Mouse (Mus musculus): ENCODE measurements at regions not wholly inside any gene's neighbourhood (a gene's known extent, or its start where the extent isn't known, plus 50 kb on each side); places are given as distances from the start of the nearest gene placed in this dataset.
A peak's percentile ranks its signal among the peaks of the same experiment; 100 is the strongest.

DNA sequence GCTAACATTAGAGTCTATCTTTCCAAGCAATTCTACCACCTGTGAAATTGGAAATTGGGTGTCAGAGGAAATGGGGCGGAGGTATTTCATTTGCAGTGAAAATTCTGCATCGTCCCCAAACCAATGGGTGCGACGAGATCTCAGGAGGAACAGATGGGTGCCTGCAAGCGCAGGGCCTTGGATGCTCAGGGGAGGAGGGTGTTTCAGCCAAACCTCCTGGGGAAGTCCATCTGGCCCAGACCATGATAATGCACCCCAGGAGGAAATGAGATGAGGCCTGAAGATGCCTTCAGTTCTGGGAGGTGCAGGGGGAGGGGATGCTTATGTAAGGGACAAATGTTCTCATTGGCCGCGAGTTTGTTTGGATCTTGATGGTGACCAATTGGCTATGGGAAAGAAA, 205.9 kb upstream of the Dynlrb2 start:
- DNase-seq (ENCODE audit: extremely low spot score, low spot score), result no peak

DNA sequence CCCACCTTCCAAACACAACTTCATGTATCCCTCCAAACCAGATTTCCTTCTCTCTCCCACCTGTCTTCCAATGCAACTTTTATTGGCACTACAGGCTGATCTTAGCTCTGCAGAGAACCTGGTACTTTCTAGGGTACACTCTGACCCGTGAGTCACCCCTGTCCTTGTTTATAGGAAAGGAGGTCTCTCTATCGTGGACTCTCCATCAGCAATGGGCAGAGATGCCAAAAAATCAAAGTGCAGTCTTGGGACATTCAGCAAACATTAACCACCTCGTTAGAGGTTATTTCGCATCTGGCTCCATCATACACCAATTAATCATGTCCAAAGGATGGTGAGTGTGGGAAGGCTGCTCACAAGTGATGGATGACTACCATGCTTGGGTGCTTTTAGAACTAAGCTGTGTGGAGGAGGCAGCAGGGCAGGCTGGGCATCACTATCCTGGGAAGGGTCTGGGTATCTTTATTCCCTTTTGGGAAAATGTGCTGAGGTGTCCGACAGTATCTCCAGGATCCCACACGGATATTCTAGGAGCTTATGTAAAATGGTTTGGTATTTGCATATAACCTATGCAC, 214.0 kb upstream of the Dynlrb2 start:
- no peak for DNase-seq (ENCODE audit: extremely low spot score, low spot score)

DNA sequence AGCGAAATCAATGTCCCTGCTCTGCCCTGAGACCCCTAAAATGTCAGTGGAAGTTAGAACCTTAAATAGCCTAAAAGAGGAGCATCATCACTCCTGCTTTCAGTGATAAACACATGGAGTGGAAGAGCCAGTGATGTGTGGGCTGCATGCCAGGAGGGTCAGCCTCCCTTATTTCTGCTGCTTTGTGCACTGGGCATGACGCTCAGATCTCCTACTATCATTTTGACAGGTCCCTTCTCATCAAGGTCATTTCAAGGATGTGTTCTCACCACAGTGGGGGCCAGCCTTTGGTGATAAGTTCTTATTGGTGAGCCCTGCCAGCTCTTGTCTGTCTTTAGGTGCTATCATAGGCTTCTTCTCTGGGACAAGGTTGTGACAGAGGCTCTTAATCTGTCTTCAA, 215.5 kb upstream of the Dynlrb2 start:
- DNase-seq (ENCODE audit: extremely low spot score, low spot score), result no peak

DNA sequence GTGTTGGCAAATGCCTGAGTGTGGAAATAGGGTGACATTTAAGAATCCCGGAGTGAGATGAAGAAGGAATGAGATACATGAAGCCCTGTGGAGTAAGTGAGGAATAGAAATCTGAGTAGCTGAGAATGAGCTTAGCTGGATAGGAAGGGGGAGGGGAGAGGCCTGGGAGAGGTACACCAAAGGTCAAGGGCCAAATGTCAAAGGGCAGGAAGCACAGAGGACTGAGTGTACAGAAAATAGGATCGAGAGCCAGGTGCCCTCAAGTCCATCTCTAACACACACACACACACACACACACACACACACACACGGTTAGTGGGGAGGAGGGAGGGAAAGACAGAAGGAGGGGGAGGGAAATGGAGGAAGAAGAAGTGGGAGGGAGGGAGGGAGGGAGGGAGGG, 220.8 kb upstream of the Dynlrb2 start:
- DNase-seq (ENCODE audit: extremely low spot score, low spot score), result no peak

DNA sequence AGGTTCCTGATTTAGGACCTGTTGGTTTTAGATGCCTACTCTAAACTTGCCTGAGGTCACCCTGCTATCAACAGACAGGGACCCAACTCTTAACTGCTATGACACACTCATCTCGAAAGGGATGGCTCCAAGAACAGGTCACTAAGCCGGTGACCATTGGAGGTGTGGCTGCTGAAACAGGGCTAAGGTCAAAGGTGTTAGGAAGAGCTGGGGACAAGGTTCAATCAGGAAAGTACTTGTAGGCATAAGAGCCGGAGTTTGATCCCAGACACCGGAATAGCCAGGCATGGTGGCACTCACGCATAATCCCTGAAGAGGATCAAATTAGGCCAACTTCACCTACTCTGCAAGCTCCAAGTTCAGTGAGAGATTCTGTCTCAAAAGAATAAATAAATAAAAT, 222.4 kb upstream of the Dynlrb2 start:
- no peak for DNase-seq (ENCODE audit: extremely low spot score, low spot score)

DNA sequence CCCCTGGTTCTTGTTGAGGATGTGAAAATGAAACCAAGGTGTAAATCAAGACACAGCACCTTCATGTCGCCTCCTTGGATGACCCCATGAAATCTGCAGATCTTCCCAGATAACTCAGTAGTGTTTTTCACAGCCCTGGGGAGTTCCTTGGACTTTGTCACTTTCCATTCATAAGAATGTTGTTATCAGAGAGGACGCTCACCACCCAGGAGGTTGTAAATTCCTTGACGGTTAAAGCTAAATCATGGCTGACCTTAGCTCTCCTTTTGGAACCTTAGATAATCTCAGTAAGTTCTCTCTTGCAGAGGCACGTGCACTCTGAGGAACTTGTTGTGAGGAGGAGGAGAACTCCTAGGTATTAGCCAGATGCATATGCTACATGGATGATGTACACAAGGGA, 229.8 kb upstream of the Dynlrb2 start:
- no peak for DNase-seq (ENCODE audit: extremely low spot score, low spot score)

DNA sequence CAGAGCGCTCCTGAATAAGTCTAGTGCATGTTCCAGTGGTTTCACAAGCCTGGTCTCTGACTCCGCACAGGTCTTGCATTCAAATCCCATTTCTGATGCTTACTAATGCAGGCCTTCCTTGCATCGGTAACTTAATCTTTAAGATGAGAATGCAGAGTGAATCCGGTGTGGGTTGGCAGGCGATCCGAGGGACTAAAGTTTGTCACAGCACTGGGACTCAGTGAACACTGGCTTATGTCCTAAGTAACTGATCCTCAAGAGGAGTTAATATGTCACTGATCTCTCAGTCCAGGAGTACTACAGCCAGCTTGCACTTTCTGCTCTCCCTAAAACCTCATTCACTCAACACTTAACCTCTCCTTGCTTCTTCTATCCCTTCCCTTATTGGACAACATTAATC, 233.5 kb upstream of the Dynlrb2 start:
- no peak for DNase-seq (ENCODE audit: extremely low spot score, low spot score)

DNA sequence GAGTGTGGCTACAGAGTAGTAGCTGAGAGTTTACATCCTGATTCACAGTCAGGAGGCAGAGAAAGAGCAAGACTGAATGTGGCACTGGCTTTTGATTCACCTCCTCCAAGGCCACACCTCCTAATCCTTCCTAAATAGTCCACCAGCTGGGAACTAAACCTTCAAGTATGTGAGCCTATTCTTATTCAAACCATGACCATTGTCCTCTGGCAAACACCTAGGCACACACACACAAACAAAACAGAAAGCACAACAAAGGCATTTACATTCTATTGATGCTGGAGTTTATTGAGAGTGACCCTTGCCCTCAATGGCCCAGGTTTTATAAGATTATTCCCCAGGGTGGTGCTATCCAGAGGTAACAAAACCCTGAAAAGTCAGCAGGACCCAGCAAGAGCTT, 235.4 kb upstream of the Dynlrb2 start:
- no peak for DNase-seq (ENCODE audit: extremely low spot score, low spot score)

DNA sequence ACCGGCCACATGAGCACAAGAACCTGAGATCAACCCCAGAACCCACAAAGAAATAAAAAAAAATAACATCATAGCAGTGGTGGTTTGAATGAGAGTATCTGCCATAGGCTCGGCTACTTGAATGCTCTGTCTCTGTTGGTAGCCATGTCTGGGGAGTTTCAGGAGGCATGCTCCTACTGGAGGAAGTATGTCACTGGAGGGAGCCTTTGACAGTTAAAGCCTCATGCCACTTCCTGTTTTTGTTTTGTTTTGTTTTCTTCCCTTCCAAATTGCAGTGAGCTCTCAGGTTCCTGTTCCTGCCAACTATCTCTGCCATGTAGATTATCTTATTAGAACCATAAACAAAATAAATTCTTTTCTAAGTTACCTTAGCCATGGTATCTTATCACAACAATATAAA, 236.1 kb upstream of the Dynlrb2 start:
- DNase-seq (ENCODE audit: extremely low spot score, low spot score), result no peak

DNA sequence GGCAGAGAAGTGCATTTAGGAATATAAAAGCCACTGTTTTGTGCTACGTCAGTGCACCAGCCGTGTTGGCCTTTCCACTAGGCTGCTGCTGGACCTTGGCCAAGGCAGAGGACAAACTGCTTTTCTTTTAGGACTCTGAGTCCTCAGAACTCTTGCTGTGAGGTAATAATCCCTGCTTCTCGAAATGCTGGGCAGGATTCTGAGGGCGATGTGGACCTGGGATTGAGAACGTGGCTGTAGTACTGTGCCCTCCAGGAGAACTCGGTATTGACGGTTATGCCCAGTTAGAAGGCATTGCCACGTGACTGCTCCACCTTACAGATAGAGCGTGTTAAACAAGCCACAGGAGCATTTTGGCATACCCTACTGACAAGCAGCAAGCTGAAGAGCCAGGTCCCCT, 236.6 kb upstream of the Dynlrb2 start:
- no peak for DNase-seq (ENCODE audit: extremely low spot score, low spot score)

DNA sequence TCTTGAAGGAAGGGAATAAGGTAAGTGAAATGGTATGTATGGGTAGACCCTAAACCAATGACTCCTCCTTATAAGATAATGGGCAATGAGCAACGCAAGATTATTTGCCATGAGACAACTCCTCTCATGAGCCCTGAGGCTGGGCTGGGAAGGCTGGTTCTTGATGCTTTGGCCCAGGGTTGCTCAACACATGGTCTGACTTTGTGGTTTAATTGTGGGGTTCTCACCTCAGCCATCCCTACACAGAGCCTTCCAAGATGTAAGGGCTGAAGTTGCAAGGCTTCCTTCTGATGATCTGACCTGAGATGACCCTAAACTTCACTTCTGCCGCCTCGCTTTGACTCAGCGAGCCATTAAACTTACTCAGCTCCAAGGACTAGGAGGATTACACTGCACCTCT, 237.8 kb upstream of the Dynlrb2 start:
- no peak for DNase-seq (ENCODE audit: extremely low spot score, low spot score)

DNA sequence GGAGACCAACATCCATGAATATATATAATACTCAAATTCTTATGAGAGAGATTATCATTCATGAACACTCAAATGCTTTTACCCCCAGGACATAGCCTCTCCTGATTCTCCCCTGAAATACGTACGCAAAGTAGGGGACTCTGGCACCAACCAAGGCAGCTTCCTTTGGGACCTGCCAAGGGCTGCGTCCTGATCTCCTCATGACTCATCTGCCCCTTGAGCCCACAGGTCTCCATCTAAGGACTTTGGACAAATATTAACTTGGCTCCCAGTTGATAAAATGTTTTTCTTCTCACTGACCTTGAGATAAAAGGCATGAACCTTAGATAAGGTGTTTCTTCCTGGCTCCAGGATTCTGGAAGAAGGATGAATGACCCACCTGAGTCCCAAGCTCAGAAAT, 239.2 kb upstream of the Dynlrb2 start:
- no peak for DNase-seq (ENCODE audit: extremely low spot score, low spot score)

DNA sequence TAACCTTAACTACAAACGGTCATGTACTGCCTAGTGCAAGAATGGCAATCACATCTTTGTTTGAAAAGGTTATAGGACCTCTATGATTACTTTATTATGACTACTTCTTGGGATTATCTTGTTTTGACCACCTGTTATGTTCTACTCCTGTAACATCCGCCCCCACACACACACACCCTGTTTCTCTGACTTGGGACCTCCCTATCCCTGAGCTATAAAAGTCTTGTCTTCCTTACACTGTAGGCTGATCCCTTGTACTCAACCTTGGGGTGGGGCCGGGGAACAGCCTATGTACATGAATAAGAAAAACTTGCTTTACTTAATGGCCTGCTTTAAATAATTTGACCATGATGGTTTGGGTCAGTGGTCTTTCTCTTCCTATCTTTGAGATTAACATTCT, 240.7 kb upstream of the Dynlrb2 start:
- no peak for DNase-seq (ENCODE audit: extremely low spot score, low spot score)

DNA sequence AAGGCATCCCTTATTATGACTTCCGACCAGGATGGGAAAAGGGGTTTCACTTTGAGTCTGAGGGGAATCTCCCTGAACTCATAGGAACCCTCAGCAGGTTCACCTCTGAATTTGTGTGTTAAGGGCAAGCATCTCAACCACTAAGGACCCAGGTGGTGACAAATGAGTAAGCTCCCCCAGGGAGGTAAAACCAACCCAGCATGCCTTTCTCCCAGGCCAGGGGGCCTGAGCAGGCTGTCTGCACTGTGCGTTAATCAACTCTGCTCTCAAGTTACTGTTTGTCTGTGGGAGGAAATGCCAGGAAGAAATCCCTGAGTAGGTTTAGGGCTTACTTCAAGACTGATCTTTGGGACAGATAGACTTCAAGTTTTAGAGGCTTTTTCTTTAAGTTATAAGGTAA, 243.5 kb upstream of the Dynlrb2 start:
- no peak for DNase-seq (ENCODE audit: extremely low spot score, low spot score)

DNA sequence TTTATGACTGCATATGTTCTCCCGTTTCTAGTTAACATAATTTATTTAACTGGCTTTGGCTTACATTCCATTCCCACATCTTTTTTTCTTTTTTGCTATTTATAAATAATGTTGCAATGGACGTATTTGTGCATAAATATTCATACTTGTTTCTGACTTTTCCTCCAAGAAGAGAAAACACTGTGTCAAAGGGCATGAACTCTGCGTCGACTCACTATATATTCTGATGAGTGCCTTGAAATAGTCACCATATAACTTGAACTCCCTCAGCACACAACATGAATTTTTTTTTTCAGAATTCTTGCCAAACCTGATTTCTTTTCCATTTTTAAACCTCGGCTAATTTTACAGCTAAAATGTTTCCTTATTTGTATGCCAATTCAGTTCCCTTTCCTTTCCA, 249.4 kb upstream of the Dynlrb2 start:
- no peak for DNase-seq (ENCODE audit: extremely low spot score, low spot score)

DNA sequence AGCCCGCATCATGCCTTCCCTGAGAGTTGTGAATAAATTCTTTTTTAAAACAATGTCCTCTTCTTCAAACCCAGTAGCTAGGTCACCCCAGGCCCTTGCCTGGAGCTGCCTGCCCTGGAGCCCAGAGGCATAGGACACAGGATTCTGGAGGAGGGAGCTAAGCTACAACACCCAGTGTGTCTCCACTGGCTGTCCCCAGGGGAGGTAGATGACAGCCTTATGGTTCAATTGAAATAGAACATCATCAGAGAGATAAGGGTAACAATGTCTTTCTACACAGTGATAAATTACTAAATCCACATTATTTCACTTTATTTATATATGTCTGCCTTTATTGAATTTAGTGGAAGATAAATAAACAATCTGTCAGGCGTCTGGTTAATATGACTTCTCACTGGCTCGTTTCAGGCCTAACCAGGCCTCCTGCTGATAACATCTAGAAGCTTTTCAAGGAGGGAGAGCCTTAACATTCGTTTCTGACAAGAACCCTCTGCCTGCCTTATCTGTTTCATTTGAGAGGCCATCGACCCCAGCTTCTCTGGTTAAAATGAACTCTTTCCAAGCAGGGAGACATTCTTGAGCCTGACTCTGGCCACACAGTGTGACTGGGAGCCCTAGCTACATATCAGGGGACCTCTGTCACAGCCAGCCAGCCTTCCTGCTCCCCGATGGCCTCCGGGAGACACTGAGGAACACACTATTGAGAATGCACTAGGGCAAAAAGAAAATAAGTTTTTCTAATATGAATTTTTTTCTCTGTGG, 252.1 kb upstream of the Dynlrb2 start:
- DNase-seq (ENCODE audit: extremely low spot score, low spot score), result no peak

DNA sequence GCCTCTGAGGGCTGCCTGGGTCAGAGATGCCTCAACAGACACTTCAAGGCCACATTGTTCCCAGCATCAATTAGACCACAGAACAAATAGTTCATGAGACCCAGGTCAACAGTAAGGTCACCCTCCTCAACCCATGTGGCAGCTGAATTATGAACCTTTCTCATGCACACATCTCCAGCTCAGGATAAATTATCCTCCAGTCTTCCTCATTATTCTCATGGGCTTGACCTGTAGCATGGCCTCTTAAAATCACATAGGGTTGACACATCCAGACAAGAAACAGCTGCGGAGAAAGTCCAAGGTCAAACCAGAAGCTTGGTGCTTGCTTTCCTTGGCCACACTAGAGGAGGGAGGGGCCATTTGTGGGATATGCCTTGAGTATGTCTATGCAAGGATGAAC, 256.4 kb upstream of the Dynlrb2 start:
- DNase-seq (ENCODE audit: extremely low spot score, low spot score), result peak; percentile 23

DNA sequence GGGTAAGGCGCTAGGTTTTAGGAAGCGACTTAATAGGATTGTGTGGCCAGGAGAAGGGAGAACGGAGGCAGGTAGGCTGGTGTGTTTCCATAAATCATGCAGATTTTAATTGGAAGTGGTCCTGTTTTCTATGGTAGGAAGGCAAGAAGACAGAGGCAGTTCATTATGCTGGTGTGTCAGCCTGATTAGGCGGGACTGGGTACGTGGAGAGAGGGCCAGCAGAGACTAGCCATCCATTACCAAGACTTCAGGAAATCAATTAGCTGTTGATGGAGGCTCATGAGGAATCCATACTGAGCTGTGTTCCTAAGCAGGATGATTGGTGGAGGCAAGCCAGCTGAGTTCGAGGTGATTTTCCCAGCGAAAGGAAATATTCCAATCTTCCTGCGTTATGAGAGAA, 261.3 kb upstream of the Dynlrb2 start:
- DNase-seq (ENCODE audit: extremely low spot score, low spot score), result no peak

DNA sequence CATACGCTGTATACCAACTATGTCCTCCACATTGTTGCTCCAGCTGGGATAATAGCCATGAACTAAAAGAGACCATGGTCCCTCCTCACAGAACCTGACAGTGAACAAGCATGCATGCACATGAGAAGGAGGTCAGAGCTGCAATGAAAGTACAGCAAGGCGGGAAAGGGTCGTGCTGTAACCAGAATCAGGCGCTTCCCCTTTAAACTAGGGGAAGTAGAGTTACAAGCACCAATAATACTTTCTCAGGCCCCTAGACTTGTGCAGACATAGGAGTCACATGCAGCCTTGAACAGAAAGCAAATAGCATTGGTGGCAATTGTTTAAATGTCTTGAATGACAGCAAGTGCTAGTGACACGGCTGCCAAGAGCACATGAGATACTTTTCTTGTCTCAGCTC, 261.8 kb upstream of the Dynlrb2 start:
- DNase-seq (ENCODE audit: extremely low spot score, low spot score), result no peak

DNA sequence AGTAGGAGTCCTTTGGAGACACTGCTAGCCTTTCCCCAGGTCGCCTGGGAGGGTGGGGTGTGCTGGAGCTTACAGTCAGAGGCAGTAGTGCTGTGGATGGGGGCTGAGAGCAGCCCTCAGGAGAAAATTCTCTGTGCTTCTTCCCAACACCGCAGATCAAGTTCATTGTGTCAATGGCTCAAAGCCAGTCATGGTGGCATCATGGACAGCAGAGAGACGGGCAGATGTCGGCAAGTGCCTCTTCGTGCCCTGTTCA, 262.9 kb upstream of the Dynlrb2 start:
- DNase-seq (ENCODE audit: extremely low spot score, low spot score), result no peak

DNA sequence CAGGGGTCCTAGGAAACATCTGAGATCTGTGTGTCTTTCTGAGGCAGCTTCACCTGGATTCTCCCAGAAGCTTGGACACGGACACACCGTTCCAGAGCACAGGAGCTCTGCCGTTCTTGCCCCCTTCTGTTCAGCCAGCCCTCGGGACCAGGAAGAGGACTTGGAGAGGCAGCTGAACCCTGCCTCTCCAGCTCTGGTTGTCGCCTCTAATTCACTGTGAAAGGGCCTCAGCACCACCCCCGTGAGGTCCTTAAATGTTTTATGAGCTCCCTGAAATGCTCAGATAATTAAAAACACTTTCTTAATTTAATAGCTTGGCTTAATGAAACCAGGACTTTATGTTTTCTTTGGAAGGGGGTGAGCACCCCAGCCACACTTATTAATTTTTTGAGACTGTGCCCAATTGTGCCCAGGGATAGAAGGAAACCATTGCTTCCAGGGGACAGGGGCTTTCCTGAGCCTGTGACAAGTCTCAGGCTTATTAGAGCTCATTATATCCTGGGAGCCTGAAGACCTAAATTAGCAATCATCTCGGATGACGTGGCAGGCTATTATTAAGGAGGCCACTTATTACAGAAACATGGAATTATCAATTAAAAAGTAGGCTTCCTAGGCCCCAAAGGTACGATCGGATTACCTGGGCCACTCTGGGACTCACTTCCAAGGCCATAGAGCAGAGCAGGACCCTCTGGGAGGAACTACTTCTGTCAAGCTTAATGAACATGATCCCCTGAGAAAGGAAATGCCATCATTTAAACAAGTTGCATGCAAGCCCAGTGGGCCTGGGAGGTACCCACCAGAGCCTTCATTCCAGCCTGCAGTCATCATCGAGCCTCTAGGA, 263.4 kb upstream of the Dynlrb2 start:
- no peak for DNase-seq (ENCODE audit: extremely low spot score, low spot score)

DNA sequence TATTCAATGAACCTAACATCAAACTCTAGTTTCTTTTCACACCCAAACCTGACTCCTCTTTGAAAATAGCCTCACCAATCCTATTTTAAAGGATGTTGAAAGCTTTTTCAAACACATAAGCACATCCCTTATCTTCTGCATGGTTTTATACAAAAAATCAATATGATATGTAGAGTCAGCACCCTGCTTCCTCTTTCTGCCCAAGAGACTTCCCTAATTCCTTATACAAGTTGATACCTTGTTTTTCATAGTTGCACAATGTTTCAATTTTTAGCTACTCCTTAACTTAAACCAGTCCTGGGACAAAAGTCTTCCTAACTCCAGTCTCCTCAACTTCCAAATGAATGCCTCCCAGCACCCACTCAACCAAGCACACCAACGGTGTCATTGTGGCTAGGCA, 266.1 kb upstream of the Dynlrb2 start:
- no peak for DNase-seq (ENCODE audit: extremely low spot score, low spot score)

DNA sequence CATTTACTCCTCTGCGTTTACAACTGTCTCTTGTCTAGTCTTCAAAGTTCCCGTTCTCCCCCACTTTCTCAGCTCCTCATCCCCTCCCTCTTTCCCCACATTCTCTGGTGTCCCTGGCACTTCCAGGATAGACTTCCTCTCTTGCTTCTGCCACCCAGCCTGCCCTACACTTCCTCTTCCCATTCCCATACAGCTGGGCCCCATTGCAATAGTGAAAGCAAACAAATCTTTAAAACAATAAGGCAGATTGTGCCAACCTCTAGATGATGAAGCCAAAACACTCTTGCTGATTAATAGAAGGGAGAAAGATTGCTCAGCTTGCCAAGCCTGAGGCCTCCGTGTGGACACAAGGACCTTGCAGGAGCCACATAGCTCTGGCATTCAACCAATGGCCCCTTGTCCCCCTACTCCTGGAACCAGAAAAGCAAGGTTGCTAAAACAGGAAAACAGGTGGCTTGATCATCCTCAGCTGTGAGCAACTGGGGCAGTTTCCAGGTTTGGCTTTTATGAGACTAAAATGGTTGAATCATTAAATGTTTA, 267.1 kb upstream of the Dynlrb2 start:
- no peak for DNase-seq (ENCODE audit: extremely low spot score, low spot score)

Data from neural tube, embryonic 10.5 days (tissue).